Mouse (Mus musculus) CD8-positive naive resting alpha-beta T cell, adult 2 months (primary cell): Measurements from ENCODE around the gene Rapgef4.
A peak's percentile ranks its signal among the peaks of the same experiment; 100 is the strongest.

Source experiments
- DNase-seq, 2 experiments: peaks; one replicate each; pipeline ENCODE4 v3.0.0; 2022; ENCODE audit warnings: low read depth in 2 of 2, low spot score in 2 of 2

Rapgef4 gene

DNA sequence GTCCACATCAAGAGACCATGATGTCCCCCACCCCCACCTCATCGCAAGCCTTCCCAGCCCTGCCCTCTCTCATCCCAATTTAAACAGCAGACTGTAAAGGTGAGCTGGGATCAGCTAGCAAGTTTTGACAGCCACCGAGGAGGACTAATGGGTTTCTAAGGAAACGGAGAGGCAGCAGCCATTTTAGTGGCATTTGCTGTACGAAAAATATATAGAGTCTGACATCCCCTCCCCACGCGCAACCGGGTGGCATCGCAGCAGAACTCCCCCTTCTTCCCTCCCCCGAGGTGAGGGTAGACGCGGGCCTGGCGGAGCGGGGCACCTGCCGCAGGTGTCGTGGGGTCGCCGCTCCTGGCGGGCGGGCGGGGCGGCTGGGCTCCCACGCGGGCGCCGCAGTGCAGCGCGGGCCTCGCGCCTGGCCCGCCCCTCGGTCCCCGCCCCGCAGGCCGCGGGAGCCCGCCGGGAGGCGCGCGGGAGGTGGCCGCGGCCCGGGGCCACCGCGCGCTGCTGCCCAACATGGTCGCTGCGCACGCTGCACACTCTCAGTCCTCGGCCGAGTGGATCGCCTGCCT, at the start of gene Rapgef4:
TSS of gene Rapgef4 (plus strand) at position 470 of the 572 bp plus-strand sequence.
- no peak for DNase-seq

DNA sequence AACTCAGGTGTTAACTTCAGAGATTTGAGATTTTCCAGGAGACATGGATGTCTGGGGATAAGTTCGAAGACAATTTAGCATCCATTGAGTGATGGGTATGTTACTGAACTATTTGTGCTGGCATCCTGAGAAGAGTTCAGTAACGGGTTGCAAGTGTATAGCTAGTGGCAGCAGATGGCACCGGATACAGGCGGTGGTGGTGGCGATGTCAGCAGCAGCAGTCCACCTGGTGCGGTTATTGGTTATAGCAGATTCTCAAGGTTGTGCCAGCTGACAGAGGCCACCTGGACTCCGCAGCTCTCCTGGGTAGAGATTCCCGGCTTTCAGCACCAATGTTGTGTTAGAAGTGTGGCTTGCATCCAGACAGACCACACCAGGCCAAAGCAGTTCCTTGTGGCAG, 47.0 kb upstream of the Rapgef4 start:
- no peak for DNase-seq

DNA sequence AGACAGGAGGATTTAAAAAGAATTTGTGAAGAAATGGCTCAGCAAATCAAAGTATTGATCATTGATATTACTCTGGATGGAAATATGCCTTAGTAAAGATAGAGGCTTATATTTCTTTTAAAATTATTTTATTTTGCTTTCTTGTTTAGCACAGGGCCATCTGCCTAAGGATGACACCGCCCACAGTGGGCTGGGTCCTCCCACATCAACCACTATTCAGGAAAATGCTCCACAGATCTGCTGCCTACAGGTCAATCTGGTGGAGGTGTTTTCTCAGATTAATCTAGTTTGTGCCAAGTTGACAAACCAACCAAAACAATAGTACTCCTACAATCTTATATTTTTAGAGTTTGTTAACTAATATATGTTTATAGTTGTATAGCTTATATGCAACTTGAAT, 44.3 kb upstream of the Rapgef4 start:
- DNase-seq: no peak

DNA sequence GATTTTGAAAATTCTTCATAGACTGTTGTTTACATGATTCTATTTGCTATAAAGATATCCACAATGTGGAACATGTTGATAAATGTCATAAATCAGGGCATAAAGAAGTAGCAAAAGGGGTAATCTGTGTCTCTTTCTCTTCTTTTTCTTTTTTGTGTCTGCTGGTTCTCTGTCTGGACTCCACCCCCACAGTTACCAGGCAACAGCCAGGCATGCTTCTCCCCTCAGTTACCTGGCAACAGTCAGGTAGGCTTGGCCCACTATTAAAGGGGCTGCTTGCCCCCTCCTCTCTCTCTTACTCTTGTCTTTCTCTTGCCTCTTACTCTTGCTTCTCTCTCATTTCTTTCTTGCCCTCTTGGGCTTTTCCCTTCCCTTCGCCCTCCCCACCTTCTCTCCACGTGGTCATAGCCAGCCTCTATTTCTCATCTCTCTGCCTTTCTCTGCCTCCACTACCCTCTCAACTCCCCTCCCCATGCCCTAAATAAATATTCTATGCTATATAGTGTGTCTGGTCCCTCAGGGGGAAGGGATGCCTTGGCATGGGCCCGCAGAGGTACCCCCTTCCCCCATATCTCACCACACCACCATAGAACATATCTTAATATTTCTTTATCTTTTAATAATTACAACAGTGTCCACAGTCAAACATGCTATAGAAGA, 43.3 kb upstream of the Rapgef4 start:
- DNase-seq: no peak

DNA sequence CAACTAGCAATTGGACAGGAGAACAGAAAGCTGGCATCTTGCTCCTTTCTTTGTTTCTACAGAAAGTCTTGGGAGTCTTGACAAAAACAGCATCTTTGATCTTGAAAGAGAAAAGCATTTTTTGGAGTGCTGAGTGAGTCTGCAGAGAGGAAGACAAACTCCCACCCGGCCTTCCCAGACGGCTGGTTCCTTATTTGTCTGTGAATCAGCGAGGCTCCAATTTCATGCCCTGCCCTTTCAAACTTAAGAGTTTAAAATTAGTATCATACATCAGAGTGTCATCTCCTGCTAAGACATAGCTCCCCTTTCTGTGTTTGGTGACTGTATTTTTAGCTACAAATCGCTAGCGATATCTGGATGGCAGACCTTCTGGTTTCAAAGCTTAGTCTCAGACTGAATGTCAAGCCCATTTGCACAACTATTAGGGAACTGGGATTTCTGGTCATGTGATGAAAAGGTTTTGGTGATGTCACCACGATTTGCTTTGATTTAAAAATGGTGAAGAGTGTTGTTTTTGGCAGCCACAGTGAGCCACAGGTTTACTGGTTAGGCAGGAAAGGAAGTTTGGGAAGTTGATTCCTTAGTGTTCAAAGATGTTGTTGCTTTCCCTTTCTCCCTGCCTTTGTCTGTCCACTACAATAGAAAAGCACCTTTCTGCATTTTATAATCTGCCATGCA, 42.2 kb upstream of the Rapgef4 start:
- no peak for DNase-seq

DNA sequence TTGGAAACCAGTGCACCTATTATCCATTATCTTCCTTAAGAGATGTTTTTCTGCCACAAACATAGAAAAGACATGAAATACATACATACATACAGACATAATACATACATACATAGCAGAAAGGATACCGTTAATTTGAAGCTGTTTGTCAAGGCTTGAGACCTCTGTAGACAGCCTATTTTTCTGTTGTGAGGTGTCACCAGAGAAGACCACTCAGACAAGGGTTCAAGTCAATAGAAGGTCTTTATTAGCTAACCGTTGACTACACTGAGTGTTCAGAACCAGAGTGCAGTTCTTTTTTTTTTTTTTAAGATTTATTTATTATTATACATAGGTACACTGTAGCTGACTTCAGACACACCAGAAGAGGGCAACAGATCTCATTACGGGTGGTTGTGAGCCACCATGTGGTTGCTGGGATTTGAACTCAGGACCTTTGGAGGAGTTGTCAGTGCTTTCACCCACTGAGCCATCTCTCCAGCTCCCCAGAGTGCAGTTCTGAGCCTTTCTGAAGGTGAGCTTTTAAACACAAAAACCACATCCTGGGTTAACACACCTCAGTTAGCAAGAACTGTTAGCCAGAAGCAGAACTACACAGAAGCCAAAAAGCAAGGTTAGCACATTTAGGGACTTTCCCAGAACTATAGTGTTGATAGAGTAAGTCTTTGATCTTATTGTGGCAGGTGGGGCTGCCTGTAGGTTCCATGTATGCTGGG, 39.9 kb upstream of the Rapgef4 start:
- peak; percentile 73 to 76 for DNase-seq

DNA sequence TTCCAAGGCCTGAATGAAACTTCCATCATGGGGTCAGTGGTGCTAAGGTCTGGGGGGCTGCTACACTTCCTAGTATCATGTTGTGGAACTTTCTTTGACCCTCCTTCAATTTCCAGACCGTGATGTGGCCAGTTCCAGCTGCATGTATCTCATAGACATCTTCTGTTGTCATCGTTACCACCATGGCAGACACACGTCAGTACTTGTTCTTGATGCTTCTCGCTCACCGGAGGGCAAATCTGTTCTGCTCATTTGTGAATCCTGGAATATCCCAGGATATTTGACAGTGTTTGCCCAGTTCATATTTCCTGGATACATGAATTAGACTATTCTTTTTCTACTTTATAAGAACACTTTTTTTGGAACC, 39.3 kb upstream of the Rapgef4 start:
- no peak for DNase-seq

DNA sequence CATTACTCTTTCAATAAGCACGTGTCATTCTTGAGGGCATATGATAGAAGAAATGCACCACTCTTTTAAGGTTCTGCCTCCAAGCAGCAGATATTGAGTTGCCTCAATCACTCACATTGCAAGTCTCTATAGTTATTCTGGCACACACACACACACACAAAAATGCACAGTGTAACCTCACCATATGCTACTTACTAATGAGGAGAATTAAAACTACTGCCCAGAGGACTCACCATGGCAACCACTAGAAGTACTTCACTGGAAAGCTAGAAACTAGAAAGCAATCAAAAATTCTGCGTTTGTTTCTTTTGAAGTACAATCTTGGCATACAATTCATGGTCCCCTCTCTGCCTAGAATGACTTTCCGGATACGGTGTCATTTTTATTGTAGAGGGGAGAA, 29.8 kb upstream of the Rapgef4 start:
- DNase-seq: no peak

DNA sequence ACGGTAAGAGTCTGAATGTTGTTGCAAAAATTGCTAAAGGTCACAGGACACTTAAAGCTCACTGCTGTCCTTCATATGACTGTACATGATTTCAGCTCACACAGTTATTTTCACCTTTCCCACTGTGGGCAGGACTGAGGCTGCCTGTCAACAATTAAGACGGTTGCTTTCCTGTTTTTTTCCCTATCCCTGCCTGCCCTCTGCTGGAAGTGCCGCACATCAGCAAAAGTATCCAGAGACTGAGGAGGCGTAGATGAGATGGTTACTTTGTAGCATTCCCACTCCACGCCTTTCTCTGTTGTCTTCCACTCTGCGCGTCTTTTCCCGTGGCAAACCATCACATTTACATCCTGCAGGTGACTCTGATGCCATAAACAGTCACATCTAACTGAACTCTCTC, 25.4 kb upstream of the Rapgef4 start:
- peak in 1 of 2 experiments; percentile 18 for DNase-seq

DNA sequence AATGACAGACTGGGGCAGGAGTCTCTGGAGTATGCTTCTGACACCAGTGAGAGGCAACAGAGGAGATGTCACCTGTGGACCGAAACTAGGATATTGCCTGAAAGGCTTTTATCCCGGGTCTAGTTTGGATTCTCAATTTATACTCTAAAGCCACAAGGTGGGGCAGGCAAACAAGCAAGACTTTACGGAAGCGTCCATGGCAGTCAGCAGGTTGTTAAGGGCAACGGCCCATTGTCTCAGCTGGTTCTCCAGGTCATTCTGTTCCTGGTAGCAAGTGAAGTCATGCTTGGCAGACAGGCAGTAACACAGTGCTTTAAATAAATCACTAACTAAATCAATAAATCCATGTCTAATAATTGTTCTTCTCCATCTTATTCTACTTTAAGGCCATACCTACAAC, 24.6 kb upstream of the Rapgef4 start:
- no peak for DNase-seq

DNA sequence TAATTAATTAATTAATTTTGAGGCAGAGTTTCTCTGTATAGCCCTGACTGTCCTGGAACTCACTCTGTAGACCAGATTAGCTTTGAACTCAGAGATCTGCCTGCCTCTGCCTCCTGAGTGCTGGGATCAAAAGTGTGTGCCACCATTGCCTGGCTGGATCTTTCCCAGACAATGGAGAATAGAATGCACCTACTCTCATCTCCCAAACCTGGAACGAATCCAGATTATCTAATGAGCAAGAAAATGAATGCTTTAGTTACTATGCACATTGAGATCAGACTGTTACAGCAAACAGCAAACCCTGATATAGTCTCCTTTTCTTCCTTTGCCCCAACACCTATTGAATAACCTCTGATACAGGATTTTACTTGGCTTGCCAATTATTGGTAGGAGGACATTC, 23.1 kb upstream of the Rapgef4 start:
- no peak for DNase-seq

DNA sequence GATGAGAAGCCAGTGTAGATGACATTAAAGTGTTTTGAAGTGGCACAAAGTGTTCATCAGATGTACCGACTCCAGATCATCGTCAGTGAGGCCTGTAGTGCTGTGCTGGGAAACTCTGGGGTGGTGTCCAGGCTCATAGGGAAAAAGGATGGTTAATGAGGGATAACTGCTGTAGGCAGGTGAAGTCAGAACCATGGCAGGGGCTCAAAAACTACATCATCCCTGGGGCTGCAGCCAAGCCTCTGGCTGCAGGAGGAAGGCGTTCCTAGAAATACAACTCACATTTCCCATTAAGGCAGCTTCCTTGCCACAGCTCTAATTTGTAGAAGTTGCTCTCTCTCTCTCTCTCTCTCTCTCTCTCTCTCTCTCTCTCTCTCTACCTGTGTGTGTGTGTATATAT, 22.6 kb upstream of the Rapgef4 start:
- no peak for DNase-seq

DNA sequence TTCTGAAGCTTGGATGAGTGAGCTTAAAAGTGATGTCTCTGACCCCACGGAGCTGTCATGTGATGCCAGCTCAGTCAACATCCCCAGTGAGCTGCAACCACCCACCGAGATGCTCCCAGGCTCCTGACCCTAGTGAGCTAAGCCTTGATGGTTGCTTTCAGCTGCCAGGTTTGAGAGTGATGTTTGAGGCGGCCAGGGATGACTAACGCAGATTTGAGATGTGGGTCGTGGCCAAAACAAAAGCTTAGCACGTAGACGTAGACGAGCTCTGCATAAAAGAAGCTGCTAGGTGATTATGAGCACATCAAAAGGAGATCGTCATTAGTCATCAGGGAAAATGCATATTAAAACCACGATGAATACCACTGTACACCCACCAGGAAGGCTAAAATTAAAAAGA, 16.8 kb upstream of the Rapgef4 start:
- DNase-seq: no peak

DNA sequence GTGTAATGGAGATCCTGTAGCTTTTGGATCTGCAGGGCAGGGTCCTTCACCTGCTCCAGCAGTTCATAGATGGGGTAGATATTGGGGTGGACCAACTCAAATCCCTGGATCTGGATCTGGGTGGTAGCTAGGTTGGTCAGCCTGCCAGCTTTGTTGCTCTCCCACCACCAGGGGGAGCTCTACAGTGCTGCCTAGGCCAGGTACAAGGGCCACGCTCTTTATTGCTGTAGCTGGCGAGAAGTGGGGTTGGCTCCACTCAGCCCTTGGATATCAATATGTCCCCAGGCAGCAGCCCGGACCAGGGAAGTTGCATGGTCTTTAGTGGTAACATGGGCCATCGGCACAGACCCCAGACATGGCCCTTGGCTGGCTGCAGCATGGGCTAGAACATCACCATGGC, 15.6 kb upstream of the Rapgef4 start:
- peak in 1 of 2 experiments; percentile 50 for DNase-seq

DNA sequence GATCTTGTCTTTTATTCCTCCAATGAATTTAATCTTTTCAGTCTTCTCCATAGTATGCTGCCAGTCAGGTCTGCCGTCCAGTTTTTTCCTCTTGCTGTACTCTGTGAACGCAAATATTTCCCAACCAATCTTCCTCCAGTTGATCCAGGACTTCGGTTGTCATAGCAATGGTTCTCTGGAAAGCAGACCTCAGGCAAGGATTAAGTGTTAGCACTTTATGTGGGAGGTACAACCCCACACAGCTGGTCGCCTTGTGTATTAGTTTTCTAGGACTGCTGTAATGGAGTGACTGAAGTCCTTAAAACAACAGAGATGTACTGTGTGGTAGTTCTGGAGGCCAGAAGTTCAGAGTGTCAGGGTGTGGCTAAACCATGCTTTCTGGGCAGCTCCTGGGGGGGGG, 14.3 kb upstream of the Rapgef4 start:
- DNase-seq: no peak

DNA sequence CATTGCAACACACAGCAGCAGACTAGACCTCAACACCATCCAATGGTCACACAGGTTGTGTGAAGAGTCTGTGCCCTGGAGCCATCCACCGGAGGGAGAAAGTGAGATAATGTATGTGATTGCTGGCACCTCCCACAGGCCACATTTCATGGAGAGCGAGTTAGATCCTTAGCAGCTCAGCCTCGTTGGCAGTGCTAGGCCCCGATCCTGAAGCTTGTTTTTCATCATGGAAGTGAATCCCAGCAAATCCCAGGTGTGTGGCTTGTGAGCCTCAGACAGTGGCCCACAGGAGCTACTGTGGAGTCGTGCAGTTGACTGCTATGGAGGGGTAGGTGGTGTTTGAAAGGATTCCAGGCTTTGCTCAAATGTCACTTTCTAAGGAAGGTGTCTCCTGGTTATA, 13.2 kb upstream of the Rapgef4 start:
- no peak for DNase-seq

DNA sequence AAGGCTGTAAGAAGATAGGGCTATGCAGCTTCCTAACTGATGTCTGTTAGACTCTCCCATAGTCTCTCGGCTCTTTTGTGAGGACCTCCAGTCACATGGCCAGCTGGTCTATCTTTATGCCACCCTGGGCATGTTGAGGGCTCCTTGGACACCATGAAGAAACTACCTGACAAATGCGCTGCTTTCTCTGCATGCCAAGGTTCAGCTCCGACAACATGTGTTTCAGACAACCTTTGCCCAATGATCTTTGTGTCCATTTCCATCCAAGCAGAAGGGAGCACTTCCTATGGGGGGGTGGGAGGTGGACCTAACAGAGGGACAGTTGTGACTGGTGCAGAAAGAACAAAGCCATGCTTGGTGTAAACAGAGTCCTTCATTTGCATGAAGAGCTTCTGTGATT, 7.4 kb upstream of the Rapgef4 start:
- no peak for DNase-seq

DNA sequence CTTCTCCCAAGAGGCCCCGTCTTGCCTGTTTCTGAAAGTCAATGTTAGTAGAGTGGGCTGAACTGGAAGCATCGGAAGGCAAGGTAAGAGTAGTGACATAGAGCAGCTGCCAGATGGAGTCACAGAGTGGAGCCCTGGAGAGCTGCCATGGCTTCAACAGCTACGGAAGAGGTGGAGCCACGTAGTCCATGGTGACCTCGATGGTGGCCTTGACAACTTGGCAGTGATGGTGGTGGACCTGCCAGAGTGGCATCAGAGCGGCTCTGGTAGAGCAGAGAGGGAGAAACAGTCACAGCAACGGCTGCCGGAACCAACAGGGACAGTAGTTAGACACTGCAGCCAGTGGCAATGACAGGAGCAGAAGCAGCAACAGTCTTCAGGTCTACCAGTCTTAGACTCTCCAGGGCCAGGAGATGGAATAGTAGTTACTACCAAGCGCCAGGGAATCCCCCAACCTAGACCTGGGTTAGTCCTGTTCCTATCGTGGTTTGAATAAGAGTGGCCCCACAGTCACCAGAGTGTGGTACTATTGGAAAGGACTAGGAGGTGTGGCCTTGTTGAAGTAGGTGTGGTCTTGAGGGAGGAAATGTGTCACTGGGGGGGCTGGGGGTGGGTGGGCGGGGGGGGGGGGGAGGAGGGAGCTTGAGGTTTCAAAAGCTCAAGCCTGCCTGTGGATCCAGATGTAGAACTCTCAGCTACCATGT, 6.7 kb upstream of the Rapgef4 start:
- no peak for DNase-seq

DNA sequence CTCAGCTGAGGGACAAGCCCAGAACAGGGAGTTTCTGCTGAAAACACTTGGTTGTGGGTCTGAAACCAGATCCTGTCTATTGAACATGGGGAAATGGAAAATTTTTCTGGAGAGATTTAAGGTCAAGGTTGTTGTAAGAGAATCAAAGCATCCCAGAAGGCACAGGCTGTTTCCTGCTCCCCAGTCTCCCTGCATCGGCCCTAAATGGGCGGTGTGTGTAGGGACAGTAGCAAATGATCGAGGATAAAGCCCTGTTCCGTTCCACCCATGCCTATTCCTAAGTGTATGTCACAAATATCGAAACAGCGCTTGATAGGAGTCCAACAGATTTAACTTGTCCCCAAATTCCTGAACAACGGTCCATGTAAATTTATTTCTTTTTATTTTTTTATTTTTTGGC, 1.1 kb upstream of the Rapgef4 start:
- no peak for DNase-seq

DNA sequence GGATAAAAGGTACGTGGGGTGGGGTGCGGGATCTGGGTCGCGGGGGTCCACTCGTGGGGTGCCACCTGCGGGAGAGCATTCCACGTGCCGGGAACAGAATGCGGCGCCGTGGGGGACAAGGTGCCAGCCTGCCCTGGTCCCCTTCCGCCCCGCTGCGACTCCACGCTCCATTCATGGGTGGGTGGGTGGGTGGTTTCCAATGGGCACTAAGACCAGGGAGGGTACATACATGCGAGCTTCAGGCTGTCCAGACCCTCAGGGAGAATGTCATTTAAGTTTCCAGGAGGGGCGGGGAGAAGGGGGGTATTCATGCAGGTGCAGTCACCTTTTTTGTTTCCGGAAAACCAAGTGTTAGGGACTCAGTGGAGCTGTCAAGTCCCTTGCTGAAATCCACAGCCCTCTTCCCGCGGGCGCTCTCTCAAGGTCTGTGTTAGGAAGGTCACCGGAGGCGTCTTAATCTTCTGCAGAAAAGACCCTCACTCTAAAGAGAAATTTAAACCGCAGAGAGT, 357 bp downstream of the Rapgef4 start:
- no peak for DNase-seq

DNA sequence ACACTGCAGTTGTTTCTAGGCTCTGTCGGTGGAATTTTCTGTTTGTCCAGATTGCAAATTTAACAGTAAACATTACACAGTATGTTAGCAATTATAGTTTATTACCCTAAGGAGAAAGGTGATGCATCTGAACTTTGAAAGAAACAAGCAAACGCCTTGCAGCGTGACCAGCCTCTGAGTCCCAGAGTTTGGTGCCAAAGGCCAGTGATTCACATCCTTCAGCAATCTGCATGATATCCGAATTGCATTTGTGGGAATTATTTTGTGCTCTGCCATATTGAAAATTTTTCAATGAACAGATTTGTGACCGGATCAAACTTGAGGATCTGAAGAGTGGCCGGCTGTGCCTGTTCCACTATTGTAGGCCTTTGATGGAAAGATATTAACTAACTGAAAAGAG, 856 bp downstream of the Rapgef4 start:
- DNase-seq: no peak
